Mouse (Mus musculus) heart, embryonic 14.5 days (tissue): ENCODE measurements around the gene Slit3. TPM values are rescaled to one million over a fixed set of nuclear protein-coding genes. Genes with fewer than 3 reads are reported as not detected.

Experiments used
- ATAC-seq: fragments of 200-750 bp; cut with Nextera tagmentation; 2 replicates; pipeline ENCODE4 v1.8.0; 2017; ENCODE audit warnings: low read depth, moderate TSS enrichment; ENCODE audit not compliant: insufficient number of reproducible peaks, insufficient read depth, low FRiP score
- H3K27ac ChIP-seq, 2 experiments: fragments of 200-500 bp in 1 of 2; fragments of 300-500 bp in 1 of 2; sonication (generic) in 1 of 2; replicated peaks in 1 of 2; 2 replicates each; pipeline ENCODE4 v1.5.1; 2012 to 2014; ENCODE audit warnings: low read depth in 2 of 2, low read length in 2 of 2, control low read depth in 1 of 2, mild to moderate bottlenecking in 1 of 2, mixed read lengths in 1 of 2; ENCODE audit not compliant: control insufficient read depth in 1 of 2, insufficient read depth in 1 of 2
- H3K27me3 ChIP-seq: fragments of 300-500 bp; sonication (generic); 2 replicates; pipeline ENCODE4 v1.6.1; 2014; ENCODE audit warnings: mild to moderate bottlenecking, low read length, control low read depth; ENCODE audit not compliant: control insufficient read depth, insufficient read depth
- H3K36me3 ChIP-seq: fragments of 300-500 bp; sonication (generic); 2 replicates; pipeline ENCODE4 v1.6.1; 2014; ENCODE audit warnings: mild to moderate bottlenecking, control low read depth, low read length, mixed read lengths; ENCODE audit not compliant: control insufficient read depth, insufficient read depth
- H3K4me1 ChIP-seq, 2 experiments: fragments of 200-500 bp in 1 of 2; fragments of 300-500 bp in 1 of 2; sonication (generic) in 1 of 2; 2 replicates each; pipeline ENCODE4 v1.6.1; 2012 to 2014; ENCODE audit warnings: low read length in 2 of 2, control low read depth in 1 of 2, mixed read lengths in 1 of 2; ENCODE audit not compliant: control insufficient read depth in 2 of 2, insufficient read depth in 2 of 2
- H3K4me2 ChIP-seq: fragments of 300-500 bp; sonication (generic); 2 replicates; pipeline ENCODE4 v1.6.1; 2014; ENCODE audit warnings: mild to moderate bottlenecking, low read length
- H3K4me3 ChIP-seq, 2 experiments: fragments of 200-500 bp in 1 of 2; fragments of 300-500 bp in 1 of 2; sonication (generic) in 1 of 2; 2 replicates each; pipeline ENCODE4 v1.5.1; 2012 to 2014; ENCODE audit warnings: low read length in 2 of 2, mild to moderate bottlenecking in 2 of 2, control low read depth in 1 of 2, low read depth in 1 of 2, moderate library complexity in 1 of 2; ENCODE audit not compliant: control insufficient read depth in 1 of 2, insufficient read depth in 1 of 2
- H3K9ac ChIP-seq: fragments of 300-500 bp; sonication (generic); 2 replicates; pipeline ENCODE4 v1.6.1; 2014; ENCODE audit warnings: mild to moderate bottlenecking, low read length
- H3K9me3 ChIP-seq: fragments of 300-500 bp; sonication (generic); 2 replicates; pipeline ENCODE4 v1.6.1; 2016; ENCODE audit warnings: low read length, control low read depth; ENCODE audit not compliant: control insufficient read depth
- WGBS: fragments of 180-500 bp; shearing (Covaris S2); extraction: QIAGEN DNeasy Blood & Tissue Kit; methylation state at CpG from one replicate; pipeline ENCODE4 v1.1.7; 2014; 5-methylcytosine and 5-hydroxymethylcytosine counted together
- polyA plus RNA-seq: library from polyadenylated mRNA; unstranded; fragments of >200 nt; fragmentation: Nextera tagmentation; extraction: Ambion mirVana; gene quantifications from 2 replicates; pipeline ENCODE4 v1.2.1, GENCODE M21; 2014

Gene Slit3
- polyA plus RNA-seq, 1 experiment from 2014 or later = 25.7 TPM

- WGBS = 80% methylated on average over 5 of the region's 5 CpGs
- ATAC-seq = no peak
- no peak overlapping the region for H3K4me2 ChIP-seq
- no peak overlapping the region for H3K4me3 ChIP-seq
- H3K9me3 ChIP-seq = no peaks in the 10 kb centered on the region
- H3K27ac ChIP-seq = no peak overlapping the region
- H3K4me1 ChIP-seq = no peaks in the 10 kb centered on the region
- H3K9ac ChIP-seq = no peak overlapping the region
- H3K27me3 ChIP-seq = no peaks in the 10 kb centered on the region
- no peaks in the 10 kb centered on the region for H3K36me3 ChIP-seq
Measured at GRCm38 (mm10) chr11:35491701-35492100, 370.7 kb downstream of the Slit3 start.

- Histone ChIP-seq H3K27ac (no peak overlapping the region), H3K9me3 (no peaks in the 10 kb centered on the region), H3K27me3 (no peaks in the 10 kb centered on the region), H3K9ac (no peak overlapping the region), H3K4me2 (no peak overlapping the region), H3K4me3 (no peak overlapping the region), H3K4me1 (no peaks in the 10 kb centered on the region), H3K36me3 (no peaks in the 10 kb centered on the region)
- WGBS = 82% methylated on average over 10 of the region's 10 CpGs
- ATAC-seq = no peak
Measured at GRCm38 (mm10) chr11:35496874-35497273, 375.9 kb downstream of the Slit3 start.

GRCm38 (mm10) chr11:35497961-35498360, 376.9 kb downstream of the Slit3 start:
- H3K4me3 ChIP-seq = no peak overlapping the region
- no peak overlapping the region for H3K9ac ChIP-seq
- no peaks in the 10 kb centered on the region for H3K36me3 ChIP-seq
- H3K27ac ChIP-seq = no peak overlapping the region
- no peak overlapping the region for H3K4me2 ChIP-seq
- no peak for ATAC-seq
- peaks cover 0 to 5% of the 10 kb centered on the region in 2 experiments; a peak in 3 of 4 replicates for H3K4me1 ChIP-seq
- H3K27me3 ChIP-seq = no peaks in the 10 kb centered on the region
- no peaks in the 10 kb centered on the region for H3K9me3 ChIP-seq
- 76% methylated on average over 8 of the region's 8 CpGs for WGBS

- WGBS = 14% methylated on average over 3 of the region's 3 CpGs
- Histone ChIP-seq H3K9ac (no peak overlapping the region), H3K27me3 (no peaks in the 10 kb centered on the region), H3K36me3 (no peaks in the 10 kb centered on the region), H3K4me1 (peaks cover 5% of the 10 kb centered on the region in 2 experiments; a peak in 3 of 4 replicates), H3K4me3 (no peak overlapping the region), H3K4me2 (no peak overlapping the region), H3K9me3 (no peaks in the 10 kb centered on the region), H3K27ac (no peak overlapping the region)
- no peak for ATAC-seq
Measured at GRCm38 (mm10) chr11:35502128-35502527, 381.1 kb downstream of the Slit3 start.

GRCm38 (mm10) chr11:35504051-35504450, 383.0 kb downstream of the Slit3 start:
- H3K4me3 ChIP-seq = no peak overlapping the region
- 61% methylated on average over 5 of the region's 5 CpGs for WGBS

GRCm38 (mm10) chr11:35504916-35505315, 383.9 kb downstream of the Slit3 start:
- 65% methylated on average over 8 of the region's 8 CpGs for WGBS
- no peak overlapping the region for H3K4me3 ChIP-seq
- H3K9ac ChIP-seq = no peak overlapping the region
- H3K4me1 ChIP-seq = peaks cover 5 to 12% of the 10 kb centered on the region in 2 experiments; a peak in 3 of 4 replicates
- no peaks in the 10 kb centered on the region for H3K9me3 ChIP-seq
- H3K27ac ChIP-seq = no peak overlapping the region
- no peaks in the 10 kb centered on the region for H3K36me3 ChIP-seq
- no peaks in the 10 kb centered on the region for H3K27me3 ChIP-seq
- no peak overlapping the region for H3K4me2 ChIP-seq
- ATAC-seq = no peak

More at GRCm38 (mm10) chr11:35504051-35504450, 383.0 kb downstream of the Slit3 start:
- H3K27me3 ChIP-seq = no peaks in the 10 kb centered on the region
- no peak overlapping the region for H3K9ac ChIP-seq
- H3K27ac ChIP-seq = no peak overlapping the region
- H3K4me1 ChIP-seq = peaks cover 5 to 12% of the 10 kb centered on the region in 2 experiments; a peak in 3 of 4 replicates
- no peak for ATAC-seq
- no peak overlapping the region for H3K4me2 ChIP-seq
- no peaks in the 10 kb centered on the region for H3K9me3 ChIP-seq
- no peaks in the 10 kb centered on the region for H3K36me3 ChIP-seq

GRCm38 (mm10) chr11:35505316-35505715, 384.3 kb downstream of the Slit3 start:
- H3K9me3 ChIP-seq = no peaks in the 10 kb centered on the region

GRCm38 (mm10) chr11:35505817-35506216, 384.8 kb downstream of the Slit3 start:
- ATAC-seq = no peak

More at GRCm38 (mm10) chr11:35505316-35505715, 384.3 kb downstream of the Slit3 start:
- Histone ChIP-seq H3K9ac (no peak overlapping the region), H3K27ac (no peak overlapping the region), H3K4me2 (no peak overlapping the region), H3K36me3 (no peaks in the 10 kb centered on the region), H3K27me3 (no peaks in the 10 kb centered on the region), H3K4me1 (peaks cover 5 to 12% of the 10 kb centered on the region in 2 experiments; a peak in 3 of 4 replicates), H3K4me3 (no peak overlapping the region)
- WGBS = 78% methylated on average over 4 of the region's 4 CpGs
- ATAC-seq = no peak

More at GRCm38 (mm10) chr11:35505817-35506216, 384.8 kb downstream of the Slit3 start:
- 32% methylated on average over 9 of the region's 9 CpGs for WGBS
- no peak overlapping the region for H3K27ac ChIP-seq
- no peak overlapping the region for H3K4me2 ChIP-seq
- no peaks in the 10 kb centered on the region for H3K27me3 ChIP-seq
- peaks cover 5 to 12% of the 10 kb centered on the region in 2 experiments; a peak in 3 of 4 replicates for H3K4me1 ChIP-seq
- no peaks in the 10 kb centered on the region for H3K9me3 ChIP-seq
- no peak overlapping the region for H3K4me3 ChIP-seq
- no peak overlapping the region for H3K9ac ChIP-seq
- no peaks in the 10 kb centered on the region for H3K36me3 ChIP-seq
